Mouse (Mus musculus) kidney, postnatal 0 days (tissue): ENCODE results near the gene Cyb561a3. TPM values are rescaled to one million over a fixed set of nuclear protein-coding genes. Genes with fewer than 3 reads are reported as not detected.
A peak's percentile ranks its signal among the peaks of the same experiment; 100 is the strongest.
"Not testable (repeated sequence)": the region's sequence is repeated elsewhere in the genome, so short reads cannot be mapped to it uniquely, and the experiment has no call there.

Experiments used
- ATAC-seq: fragments of 200-750 bp; cut with Nextera tagmentation; replicated peaks from 2 replicates; pipeline ENCODE4 v1.8.0; 2017; ENCODE audit warnings: low read depth, moderate number of reproducible peaks, moderate TSS enrichment, moderate library complexity; ENCODE audit not compliant: low FRiP score
- DNase-seq: peaks from one replicate; pipeline ENCODE4 v3.0.0-alpha.2; 2016; ENCODE audit warnings: low spot score
- H3K27ac ChIP-seq: fragments of 300-500 bp; sonication (generic); 2 replicates; pipeline ENCODE4 v1.5.1; 2014; ENCODE audit warnings: mild to moderate bottlenecking
- H3K27me3 ChIP-seq: fragments of 300-500 bp; sonication (generic); 2 replicates; pipeline ENCODE4 v1.6.1; 2014; ENCODE audit warnings: low read length, mixed read lengths; ENCODE audit not compliant: insufficient read depth
- H3K36me3 ChIP-seq: fragments of 300-500 bp; sonication (generic); 2 replicates; pipeline ENCODE4 v1.6.1; 2014; ENCODE audit warnings: low read length, mixed read lengths; ENCODE audit not compliant: insufficient read depth
- H3K4me1 ChIP-seq: fragments of 300-500 bp; sonication (generic); replicated peaks from 2 replicates; pipeline ENCODE4 v1.6.1; 2014; ENCODE audit warnings: antibody characterized with exemption, low read length, mixed read lengths; ENCODE audit not compliant: insufficient read depth
- H3K4me2 ChIP-seq: fragments of 300-500 bp; sonication (generic); 2 replicates; pipeline ENCODE4 v1.6.1; 2014; ENCODE audit warnings: mild to moderate bottlenecking, low read length, moderate library complexity, mixed read lengths
- H3K4me3 ChIP-seq: fragments of 300-500 bp; sonication (generic); replicated peaks from 2 replicates; pipeline ENCODE4 v1.5.1; 2014; ENCODE audit warnings: low read depth, low read length
- H3K9ac ChIP-seq: fragments of 300-500 bp; sonication (generic); 2 replicates; pipeline ENCODE4 v1.6.1; 2014; ENCODE audit warnings: low read depth, low read length
- H3K9me3 ChIP-seq: fragments of 300-500 bp; sonication (generic); replicated peaks from 2 replicates; pipeline ENCODE4 v1.6.1; 2016; ENCODE audit warnings: low read length, inconsistent platforms, mixed read lengths
- CTCF ChIP-seq: IDR thresholded peaks from 2 replicates; pipeline ENCODE4 v1.5.1; 2016; ENCODE audit warnings: antibody characterized with exemption, low read depth, mild to moderate bottlenecking, moderate library complexity
- WGBS: fragments of 180-500 bp; shearing (Covaris S2); extraction: QIAGEN DNeasy Blood & Tissue Kit; methylation state at CpG from one replicate; pipeline ENCODE4 v1.1.7; 2014; 5-methylcytosine and 5-hydroxymethylcytosine counted together
- polyA plus RNA-seq: library from polyadenylated mRNA; unstranded; fragments of >200 nt; fragmentation: Nextera tagmentation; extraction: Ambion mirVana; gene quantifications from 2 replicates; pipeline ENCODE4 v1.2.1, GENCODE M21; 2015

The Cyb561a3 gene
- polyA plus RNA-seq, 1 experiment from 2014 or later: 17.2 TPM

- no peak for TF ChIP-seq CTCF
- Histone ChIP-seq H3K36me3 (no peaks in the 10 kb centered on the region), H3K27ac (no peak overlapping the region), H3K9ac (no peak overlapping the region), H3K27me3 (no peaks in the 10 kb centered on the region), H3K4me2 (no peak overlapping the region), H3K4me3 (no peak overlapping the region), H3K9me3 (no peaks in the 10 kb centered on the region), H3K4me1 (peaks cover 8% of the 10 kb centered on the region; the same call in 1 of the 2 replicates)
- DNase-seq: peak; percentile 5
- ATAC-seq: no peak
- 42% methylated on average over 2 of the region's 2 CpGs for WGBS
Measured at GRCm38 (mm10) chr19:10557430-10557829, 19.5 kb upstream of the Cyb561a3 start.

GRCm38 (mm10) chr19:10557837-10558375 is 19.1 kb upstream of the Cyb561a3 start:
- H3K9ac ChIP-seq, DNase-seq, H3K4me2 ChIP-seq, H3K27ac ChIP-seq, H3K27me3 ChIP-seq, H3K36me3 ChIP-seq, ATAC-seq, H3K4me1 ChIP-seq, H3K9me3 ChIP-seq, H3K4me3 ChIP-seq: not testable (repeated sequence)
- 0 out of 2 replicates have a peak, but pooled peaks have one; percentile 22 for TF ChIP-seq CTCF
- WGBS: 76% methylated on average over 4 of the region's 4 CpGs

GRCm38 (mm10) chr19:10560108-10560507 is 16.9 kb upstream of the Cyb561a3 start:
- H3K9me3 ChIP-seq: no peaks in the 10 kb centered on the region
- H3K9ac ChIP-seq: no peak overlapping the region
- H3K4me3 ChIP-seq: no peak overlapping the region
- H3K27ac ChIP-seq: no peak overlapping the region
- no peaks in the 10 kb centered on the region for H3K27me3 ChIP-seq
- H3K36me3 ChIP-seq: no peaks in the 10 kb centered on the region
- H3K4me1 ChIP-seq: peaks cover 5% of the 10 kb centered on the region; the same call in 1 of the 2 replicates
- WGBS: 47% methylated on average over 5 of the region's 5 CpGs
- TF ChIP-seq CTCF: peak; percentile 58; the same call in 1 of the 2 replicates
- H3K4me2 ChIP-seq: no peak overlapping the region
- ATAC-seq: no peak
- DNase-seq: peak; percentile 69

GRCm38 (mm10) chr19:10561558-10562314 is 15.2 kb upstream of the Cyb561a3 start:
- H3K9ac ChIP-seq: no peak overlapping the region
- H3K4me1 ChIP-seq: no peaks in the 10 kb centered on the region
- TF ChIP-seq CTCF: no peak
- peak overlapping the region; percentile 81 for H3K27ac ChIP-seq
- no peak overlapping the region for H3K4me2 ChIP-seq
- H3K36me3 ChIP-seq: no peaks in the 10 kb centered on the region
- no peak overlapping the region for H3K4me3 ChIP-seq
- DNase-seq: peak; percentile 61
- H3K9me3 ChIP-seq: no peaks in the 10 kb centered on the region
- no peaks in the 10 kb centered on the region for H3K27me3 ChIP-seq
- 58% methylated on average over 6 of the region's 6 CpGs for WGBS
- ATAC-seq: no peak

GRCm38 (mm10) chr19:10562351-10562750 is 14.6 kb upstream of the Cyb561a3 start:
- no peaks in the 10 kb centered on the region for H3K27me3 ChIP-seq
- peak overlapping the region; percentile 81 for H3K27ac ChIP-seq
- no peak for DNase-seq
- H3K36me3 ChIP-seq: no peaks in the 10 kb centered on the region
- H3K4me2 ChIP-seq: no peak overlapping the region
- WGBS: 72% methylated on average over 5 of the region's 5 CpGs
- H3K9ac ChIP-seq: no peak overlapping the region
- no peaks in the 10 kb centered on the region for H3K9me3 ChIP-seq
- no peak for TF ChIP-seq CTCF
- no peak for ATAC-seq
- H3K4me1 ChIP-seq: no peaks in the 10 kb centered on the region
- H3K4me3 ChIP-seq: no peak overlapping the region

- H3K36me3 ChIP-seq: 0 out of 2 replicates have a peak, but pooled peaks cover 3% of the 10 kb centered on the region
- H3K4me1 ChIP-seq: no peaks in the 10 kb centered on the region
- TF ChIP-seq CTCF: no peak
- H3K9ac ChIP-seq: no peak overlapping the region
- H3K4me2 ChIP-seq: no peak overlapping the region
- H3K27me3 ChIP-seq: no peaks in the 10 kb centered on the region
- ATAC-seq (no peak), DNase-seq (no peak)
- no peaks in the 10 kb centered on the region for H3K9me3 ChIP-seq
- 75% methylated on average over 6 of the region's 6 CpGs for WGBS
- H3K27ac ChIP-seq: no peak overlapping the region
- H3K4me3 ChIP-seq: no peak overlapping the region
Measured at GRCm38 (mm10) chr19:10564278-10564677, 12.7 kb upstream of the Cyb561a3 start.
